Mouse (Mus musculus) neural tube, embryonic 11.5 days (tissue): ENCODE results near the gene Zfp39. TPM values are rescaled to one million over a fixed set of nuclear protein-coding genes. Genes with fewer than 3 reads are reported as not detected.

Source experiments
- ATAC-seq: fragments of 200-750 bp; cut with Nextera tagmentation; 2 replicates; pipeline ENCODE4 v1.8.0; 2017; ENCODE audit warnings: moderate number of reproducible peaks, mild to moderate bottlenecking, moderate TSS enrichment, moderate library complexity; ENCODE audit not compliant: insufficient read depth, low FRiP score, low TSS enrichment
- DNase-seq: peaks from one replicate; pipeline ENCODE4 v3.0.0-alpha.2; 2015; ENCODE audit warnings: low spot score
- H3K27ac ChIP-seq: fragments of 300-500 bp; sonication (generic); 2 replicates; pipeline ENCODE4 v1.5.1; 2014; ENCODE audit warnings: low read depth, mild to moderate bottlenecking, low read length
- H3K27me3 ChIP-seq: fragments of 300-500 bp; sonication (generic); 2 replicates; pipeline ENCODE4 v1.6.1; 2014; ENCODE audit warnings: mild to moderate bottlenecking, low read length, mixed read lengths; ENCODE audit not compliant: control insufficient read depth, insufficient read depth
- H3K36me3 ChIP-seq: fragments of 300-500 bp; sonication (generic); 2 replicates; pipeline ENCODE4 v1.6.1; 2014; ENCODE audit warnings: mild to moderate bottlenecking, low read length, moderate library complexity, mixed read lengths; ENCODE audit not compliant: control insufficient read depth, insufficient read depth
- H3K4me1 ChIP-seq: fragments of 300-500 bp; sonication (generic); 2 replicates; pipeline ENCODE4 v1.6.1; 2014; ENCODE audit warnings: low read length, mixed read lengths; ENCODE audit not compliant: control insufficient read depth, insufficient read depth
- H3K4me2 ChIP-seq: fragments of 300-500 bp; sonication (generic); 2 replicates; pipeline ENCODE4 v1.6.1; 2014; ENCODE audit warnings: low read depth, mild to moderate bottlenecking, moderate library complexity
- H3K4me3 ChIP-seq: fragments of 300-500 bp; sonication (generic); 2 replicates; pipeline ENCODE4 v1.5.1; 2014; ENCODE audit warnings: low read depth, low read length
- H3K9ac ChIP-seq: fragments of 300-500 bp; sonication (generic); 2 replicates; pipeline ENCODE4 v1.6.1; 2014; ENCODE audit warnings: mild to moderate bottlenecking, low read length
- H3K9me3 ChIP-seq: fragments of 300-500 bp; sonication (generic); 2 replicates; pipeline ENCODE4 v1.6.1; 2016; ENCODE audit warnings: low read length; ENCODE audit not compliant: control insufficient read depth
- WGBS: fragments of 180-500 bp; shearing (Covaris S2); extraction: QIAGEN DNeasy Blood & Tissue Kit; methylation state at CpG from one replicate; pipeline ENCODE4 v1.1.7; 2014; 5-methylcytosine and 5-hydroxymethylcytosine counted together
- polyA plus RNA-seq: library from polyadenylated mRNA; unstranded; fragments of >200 nt; fragmentation: Nextera tagmentation; extraction: Ambion mirVana; gene quantifications from 2 replicates; pipeline ENCODE4 v1.2.1, GENCODE M21; 2014

Zfp39 gene
- polyA plus RNA-seq, 1 experiment from 2014 or later: 7.2 TPM

- Histone ChIP-seq H3K4me2 (no peak overlapping the region), H3K27ac (no peak overlapping the region), H3K4me1 (no peaks in the 10 kb centered on the region; the same call in 1 of the 2 replicates), H3K9ac (no peak overlapping the region), H3K4me3 (no peak overlapping the region), H3K27me3 (no peaks in the 10 kb centered on the region), H3K36me3 (no peaks in the 10 kb centered on the region), H3K9me3 (no peaks in the 10 kb centered on the region)
- ATAC-seq: no peak
- WGBS: 67% methylated on average over 5 of the region's 5 CpGs
- DNase-seq: no peak
Observed at GRCm38 (mm10) chr11:58944136-58944535, 40.1 kb upstream of the Zfp39 start.

- H3K9me3 ChIP-seq: no peaks in the 10 kb centered on the region
- H3K4me3 ChIP-seq: peak overlapping the region; percentile 93
- H3K9ac ChIP-seq: peak overlapping the region; percentile 95
- H3K4me2 ChIP-seq: peak overlapping the region; percentile 91
- H3K27ac ChIP-seq: peak overlapping the region; percentile 71
- no peaks in the 10 kb centered on the region for H3K27me3 ChIP-seq
- ATAC-seq: no peak
- 0 out of 2 replicates have a peak, but pooled peaks cover 4% of the 10 kb centered on the region for H3K36me3 ChIP-seq
- peaks cover 6% of the 10 kb centered on the region for H3K4me1 ChIP-seq
- WGBS: 17% methylated on average over 6 of the region's 6 CpGs
- DNase-seq: no peak
Observed at GRCm38 (mm10) chr11:58939088-58939439, 35.0 kb upstream of the Zfp39 start.

GRCm38 (mm10) chr11:58938322-58939087, 34.5 kb upstream of the Zfp39 start, which contains the start of gene Rnf187:
Rnf187 (minus strand) TSS chr11:58938916.
- H3K27me3 ChIP-seq: no peaks in the 10 kb centered on the region
- 0% methylated on average over 53 of the region's 95 CpGs for WGBS
- H3K4me1 ChIP-seq: peaks cover 6% of the 10 kb centered on the region
- H3K27ac ChIP-seq: peak within 1 kb of the TSS; percentile 71
- peak within 1 kb of the TSS; percentile 95 for H3K9ac ChIP-seq
- H3K4me2 ChIP-seq: peak within 1 kb of the TSS; percentile 91
- peak within 1 kb of the TSS; percentile 93 for H3K4me3 ChIP-seq
- peak; percentile 98 for ATAC-seq
- H3K36me3 ChIP-seq: peaks cover 4% of the 10 kb centered on the region; the same call in 1 of the 2 replicates
- no peaks in the 10 kb centered on the region for H3K9me3 ChIP-seq
- peak; percentile 95 for DNase-seq

GRCm38 (mm10) chr11:58937909-58938308, 33.9 kb upstream of the Zfp39 start:
- H3K9me3 ChIP-seq: no peaks in the 10 kb centered on the region
- peak overlapping the region; percentile 91 for H3K4me2 ChIP-seq
- DNase-seq (peak; percentile 45), ATAC-seq (no peak; the same call in 1 of the 2 replicates)
- H3K4me1 ChIP-seq: peaks cover 6% of the 10 kb centered on the region
- peak overlapping the region; percentile 93 for H3K4me3 ChIP-seq
- 2% methylated on average over 13 of the region's 13 CpGs for WGBS
- peaks cover 6% of the 10 kb centered on the region; the same call in 1 of the 2 replicates for H3K36me3 ChIP-seq
- H3K27ac ChIP-seq: peak overlapping the region; percentile 71
- no peaks in the 10 kb centered on the region for H3K27me3 ChIP-seq
- peak overlapping the region; percentile 95 for H3K9ac ChIP-seq

- ATAC-seq (no peak), DNase-seq (no peak)
- Histone ChIP-seq H3K4me2 (no peak overlapping the region), H3K9ac (no peak overlapping the region), H3K27me3 (no peaks in the 10 kb centered on the region), H3K36me3 (peaks cover 14% of the 10 kb centered on the region), H3K27ac (no peak overlapping the region), H3K4me3 (no peak overlapping the region), H3K4me1 (no peaks in the 10 kb centered on the region; the same call in 1 of the 2 replicates), H3K9me3 (no peaks in the 10 kb centered on the region)
- WGBS: 78% methylated on average over 4 of the region's 4 CpGs
Observed at GRCm38 (mm10) chr11:58931576-58931975, 27.6 kb upstream of the Zfp39 start.

- no peak overlapping the region for H3K4me2 ChIP-seq
- WGBS: 97% methylated on average over 3 of the region's 3 CpGs
- ATAC-seq (no peak), DNase-seq (no peak)
- H3K27ac ChIP-seq: no peak overlapping the region
- H3K4me3 ChIP-seq: no peak overlapping the region
- no peaks in the 10 kb centered on the region for H3K27me3 ChIP-seq
- H3K9me3 ChIP-seq: no peaks in the 10 kb centered on the region
- H3K9ac ChIP-seq: no peak overlapping the region
- no peaks in the 10 kb centered on the region for H3K4me1 ChIP-seq
- H3K36me3 ChIP-seq: peaks cover 12% of the 10 kb centered on the region
Observed at GRCm38 (mm10) chr11:58930254-58930653, 26.2 kb upstream of the Zfp39 start.

GRCm38 (mm10) chr11:58929641-58930040, 25.6 kb upstream of the Zfp39 start:
- DNase-seq (no peak), ATAC-seq (no peak)
- Histone ChIP-seq H3K9ac (no peak overlapping the region), H3K4me2 (no peak overlapping the region), H3K27ac (no peak overlapping the region), H3K9me3 (no peaks in the 10 kb centered on the region), H3K36me3 (peaks cover 12% of the 10 kb centered on the region), H3K4me1 (no peaks in the 10 kb centered on the region), H3K4me3 (no peak overlapping the region), H3K27me3 (no peaks in the 10 kb centered on the region)
- 70% methylated on average over 3 of the region's 3 CpGs for WGBS

- Histone ChIP-seq H3K36me3 (peaks cover 12% of the 10 kb centered on the region), H3K4me1 (no peaks in the 10 kb centered on the region), H3K27ac (no peak overlapping the region), H3K27me3 (no peaks in the 10 kb centered on the region), H3K9ac (no peak overlapping the region), H3K4me3 (no peak overlapping the region), H3K4me2 (no peak overlapping the region), H3K9me3 (no peaks in the 10 kb centered on the region)
- DNase-seq (no peak), ATAC-seq (no peak)
- 86% methylated on average over 3 of the region's 4 CpGs for WGBS
Observed at GRCm38 (mm10) chr11:58929055-58929454, 25.0 kb upstream of the Zfp39 start.
